Mouse (Mus musculus) left cerebral cortex, postnatal 4 days (tissue): ENCODE measurements around the gene Acaca. TPM values are rescaled to one million over a fixed set of nuclear protein-coding genes. Genes with fewer than 3 reads are reported as not detected.
"Not testable (repeated sequence)": the region's sequence is repeated elsewhere in the genome, so short reads cannot be mapped to it uniquely, and the experiment has no call there.

Experiments
- DNase-seq: peaks from one replicate; pipeline ENCODE4 v3.0.0-alpha.2; 2022
- intact Hi-C: fragments of 180-260 bp; cut with DNase I; formaldehyde crosslinking; loops from one replicate; pipeline ENCODE4 v1.15.1; 2025
- total RNA-seq, 2 experiments: library from RNA; stranded (reverse); gene quantifications; 2 replicates each; pipeline ENCODE4 v1.2.3; 2021

Gene Acaca
- total RNA-seq, 2 experiments from 2014 or later = 186 to 187 TPM

DNA sequence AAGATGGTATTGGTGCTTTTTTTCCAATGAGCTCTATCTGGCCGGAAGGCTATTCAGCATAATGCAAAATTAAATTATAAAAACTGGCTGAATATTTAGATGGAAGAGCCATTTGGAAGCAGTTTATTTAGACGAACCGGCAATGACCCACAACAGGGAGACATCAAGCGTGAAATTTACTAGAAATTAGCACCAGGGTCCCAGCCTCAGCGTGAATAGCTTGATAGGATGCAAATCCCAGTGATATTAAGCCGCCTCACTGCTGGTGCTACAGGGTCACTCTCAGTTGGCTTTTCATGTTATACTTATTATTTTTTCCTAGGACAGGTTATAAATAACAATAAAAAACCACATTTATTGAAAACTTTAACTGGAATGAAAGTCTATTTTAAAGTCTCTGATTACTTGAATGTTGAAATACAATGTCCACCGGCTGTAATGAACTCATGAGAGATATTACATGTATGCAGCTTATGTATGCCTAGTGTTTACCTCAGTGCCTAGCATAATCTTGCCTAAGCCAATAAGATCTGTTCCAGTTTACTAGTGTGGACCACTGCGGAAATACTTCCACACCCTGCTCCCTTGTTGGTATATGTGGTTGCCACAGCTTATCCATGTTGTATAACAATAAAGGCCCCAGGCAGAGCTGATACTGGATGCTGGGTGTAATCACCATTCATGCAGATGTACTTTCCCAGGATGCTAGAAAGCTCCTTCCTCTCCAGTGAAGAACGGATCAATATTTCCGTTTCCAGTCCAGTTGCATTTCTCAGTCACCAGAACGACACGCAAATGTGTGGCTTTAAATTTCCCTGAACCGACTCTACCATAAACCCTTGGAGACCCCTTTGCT lies 247.3 kb downstream of the Acaca start:
- DNase-seq = no peak
- intact Hi-C loops = no loop called here

DNA sequence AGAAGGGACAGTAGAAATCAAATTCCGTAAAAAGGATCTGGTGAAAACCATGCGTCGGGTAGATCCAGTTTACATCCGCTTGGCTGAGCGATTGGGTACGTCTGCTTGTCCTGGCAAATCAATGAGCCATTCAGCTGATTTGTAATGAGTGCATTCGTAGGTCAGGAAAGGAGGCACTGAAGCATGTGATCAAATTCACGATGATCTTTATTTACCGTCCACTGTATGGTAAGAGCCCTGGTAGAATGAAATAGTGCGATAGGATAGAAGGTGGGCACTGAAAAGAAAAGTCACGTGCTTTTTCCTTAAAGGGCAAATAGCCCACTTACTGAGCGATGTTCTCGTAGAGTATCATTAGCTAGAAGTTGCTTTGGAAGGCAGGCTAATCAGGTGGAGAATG lies 253.0 kb downstream of the Acaca start:
- intact Hi-C loops = no loop called here
- DNase-seq = no peak

DNA sequence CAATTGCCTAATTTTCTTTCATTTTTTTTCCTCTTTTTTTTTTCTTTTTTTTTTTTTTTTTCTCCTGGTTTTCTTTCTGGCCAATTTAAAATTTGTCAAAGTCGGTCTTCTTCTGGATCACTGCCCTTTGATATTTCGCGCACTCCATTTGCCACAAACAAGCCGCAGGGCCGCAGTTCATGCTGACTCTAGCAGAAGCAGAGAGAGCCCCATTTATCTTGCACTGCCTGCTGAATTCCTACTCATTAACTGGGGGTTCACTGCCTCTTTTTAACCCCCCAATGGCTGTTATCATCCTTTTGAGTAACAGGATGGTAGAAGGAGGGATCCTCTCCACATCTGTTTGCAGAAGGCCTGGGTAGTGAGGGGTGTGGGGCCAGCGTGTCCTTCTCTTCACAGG lies 254.4 kb downstream of the Acaca start:
- no peak for DNase-seq
- intact Hi-C loops = no loop called here

DNA sequence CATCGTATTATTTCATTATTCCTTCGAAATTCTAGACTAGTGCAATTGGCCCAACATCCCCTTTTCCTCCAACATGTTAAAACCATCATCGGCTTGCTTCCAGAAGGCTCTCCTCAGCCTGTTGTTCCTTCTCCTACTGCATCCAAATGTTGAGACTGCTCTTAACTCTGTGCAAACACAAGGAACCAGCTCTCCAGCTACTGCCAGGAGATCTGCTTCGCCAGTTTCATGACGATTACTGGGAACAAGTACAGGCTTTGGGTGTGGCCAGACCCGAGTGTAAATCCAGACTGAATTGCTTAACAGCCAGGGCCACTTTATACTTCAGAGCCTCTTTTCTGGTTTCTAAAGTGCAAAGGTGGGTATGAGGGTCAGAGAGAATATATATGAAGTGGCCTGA lies 259.9 kb downstream of the Acaca start:
- no peak for DNase-seq
- intact Hi-C loops = no loop called here

DNA sequence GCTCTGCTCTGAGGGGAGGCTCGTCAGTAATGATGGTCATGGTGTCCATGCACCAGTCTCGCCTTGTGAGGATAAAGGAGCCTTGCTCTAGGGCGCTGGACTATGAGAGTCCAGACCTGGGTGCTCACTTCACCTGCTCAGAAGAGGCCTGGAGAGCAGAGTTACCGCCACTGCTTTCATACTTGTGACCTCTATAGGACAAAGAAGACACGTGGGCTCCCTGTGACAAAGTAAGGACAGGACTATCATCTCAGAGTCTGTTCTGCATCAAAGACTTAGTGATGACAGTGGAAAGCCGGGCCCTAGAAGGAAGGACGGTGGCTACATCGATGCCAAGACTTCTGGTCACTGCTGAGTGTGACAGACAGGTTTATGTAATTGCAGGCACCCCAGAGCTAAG lies 261.7 kb downstream of the Acaca start:
- intact Hi-C loops = no loop called here
- no peak for DNase-seq

DNA sequence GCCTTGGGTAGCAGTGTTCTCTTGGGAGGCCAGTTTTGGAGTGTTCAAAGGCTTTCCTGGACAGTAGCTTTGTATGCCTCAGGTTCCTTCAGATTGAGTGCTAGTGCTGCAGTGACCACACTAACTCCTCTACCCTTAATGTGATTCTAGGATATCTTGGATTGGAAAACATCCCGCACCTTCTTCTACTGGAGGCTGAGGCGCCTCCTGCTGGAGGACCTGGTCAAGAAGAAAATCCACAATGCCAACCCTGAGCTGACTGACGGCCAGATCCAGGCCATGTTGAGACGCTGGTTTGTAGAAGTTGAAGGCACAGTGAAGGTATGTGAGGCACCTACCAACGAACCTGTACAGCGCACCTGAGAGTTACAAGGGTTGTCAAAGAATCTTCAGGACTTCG lies 262.6 kb downstream of the Acaca start:
- DNase-seq, intact Hi-C loops: not testable (repeated sequence)

DNA sequence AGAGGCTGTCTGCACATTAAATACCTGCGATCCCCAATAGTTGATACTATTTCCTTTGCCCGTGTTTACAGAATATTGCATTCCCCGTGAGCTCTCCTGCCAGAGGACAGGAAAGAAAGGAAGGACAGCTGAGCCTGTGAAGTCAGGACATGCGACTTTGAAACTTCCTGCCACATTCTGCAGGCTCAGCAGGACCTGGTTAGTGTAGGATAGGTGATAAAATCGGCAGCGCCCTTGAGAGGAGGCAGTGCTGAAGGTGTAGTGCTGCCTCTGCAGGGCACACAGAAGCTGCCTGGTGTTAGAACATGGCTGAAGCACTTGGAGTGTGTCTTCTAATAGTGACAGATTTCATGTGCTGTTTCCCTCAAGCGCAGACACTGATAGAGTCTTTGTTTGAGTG lies 264.1 kb downstream of the Acaca start:
- intact Hi-C loops = no loop called here
- DNase-seq = no peak

DNA sequence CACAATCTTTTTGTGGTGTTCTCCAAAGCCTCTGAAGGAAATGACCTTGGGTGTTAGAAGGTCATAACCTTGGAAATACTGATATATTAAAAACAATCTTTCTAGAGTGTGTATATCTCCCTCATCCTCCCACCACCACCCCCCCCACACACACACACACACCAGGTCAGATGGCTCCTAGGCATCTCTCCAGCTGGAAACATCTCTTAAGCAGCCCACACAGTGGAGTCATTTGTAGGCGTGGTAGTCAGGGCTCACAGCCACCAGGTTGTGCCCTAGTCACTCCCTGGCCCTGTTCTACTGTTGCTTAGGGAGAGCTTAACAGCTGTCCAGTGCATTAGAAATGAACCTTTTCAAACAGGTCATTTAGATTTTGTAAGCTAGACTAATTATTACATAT lies 265.5 kb downstream of the Acaca start:
- no peak for DNase-seq
- intact Hi-C loops = no loop called here

DNA sequence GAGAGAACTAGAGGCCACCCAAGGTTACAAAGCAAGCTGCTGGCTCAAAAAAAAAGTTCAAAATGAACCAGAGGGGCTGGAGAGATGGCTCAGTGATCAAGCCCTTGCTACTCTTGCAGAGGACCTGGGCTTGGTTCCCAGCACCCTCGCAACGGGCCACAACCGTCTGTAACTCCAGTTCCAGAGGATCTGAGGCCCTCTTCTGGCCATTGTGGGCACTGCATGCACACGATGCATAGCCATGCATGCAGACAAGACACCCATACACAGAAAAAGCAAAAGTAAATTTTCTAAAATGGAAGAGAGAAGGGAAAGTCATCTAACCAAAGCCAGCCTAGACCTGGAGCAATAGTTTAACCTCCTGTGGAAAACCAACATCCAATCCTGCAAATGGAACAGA lies 277.3 kb downstream of the Acaca start:
- DNase-seq = no peak
- intact Hi-C loops = no loop called here

DNA sequence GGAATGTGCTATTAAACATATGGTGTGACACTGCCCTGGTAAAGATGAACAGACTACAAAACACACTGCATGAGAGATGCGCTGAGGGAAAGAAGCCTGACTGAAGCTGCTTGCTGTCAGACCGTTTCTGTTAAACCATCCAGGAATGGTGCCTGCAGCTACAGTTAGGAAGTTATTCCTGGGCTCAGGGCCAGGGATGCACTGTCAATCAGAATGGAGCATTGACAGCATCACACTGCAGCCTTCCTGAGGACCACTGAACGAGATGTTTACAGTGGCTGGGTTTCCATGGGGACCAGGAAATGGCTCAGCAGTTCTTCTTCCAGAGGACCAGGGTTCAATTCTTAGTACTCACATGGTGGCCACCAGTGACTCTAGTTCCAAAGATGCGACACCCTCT lies 280.9 kb downstream of the Acaca start:
- intact Hi-C loops = no loop called here
- DNase-seq = peak; percentile 17

DNA sequence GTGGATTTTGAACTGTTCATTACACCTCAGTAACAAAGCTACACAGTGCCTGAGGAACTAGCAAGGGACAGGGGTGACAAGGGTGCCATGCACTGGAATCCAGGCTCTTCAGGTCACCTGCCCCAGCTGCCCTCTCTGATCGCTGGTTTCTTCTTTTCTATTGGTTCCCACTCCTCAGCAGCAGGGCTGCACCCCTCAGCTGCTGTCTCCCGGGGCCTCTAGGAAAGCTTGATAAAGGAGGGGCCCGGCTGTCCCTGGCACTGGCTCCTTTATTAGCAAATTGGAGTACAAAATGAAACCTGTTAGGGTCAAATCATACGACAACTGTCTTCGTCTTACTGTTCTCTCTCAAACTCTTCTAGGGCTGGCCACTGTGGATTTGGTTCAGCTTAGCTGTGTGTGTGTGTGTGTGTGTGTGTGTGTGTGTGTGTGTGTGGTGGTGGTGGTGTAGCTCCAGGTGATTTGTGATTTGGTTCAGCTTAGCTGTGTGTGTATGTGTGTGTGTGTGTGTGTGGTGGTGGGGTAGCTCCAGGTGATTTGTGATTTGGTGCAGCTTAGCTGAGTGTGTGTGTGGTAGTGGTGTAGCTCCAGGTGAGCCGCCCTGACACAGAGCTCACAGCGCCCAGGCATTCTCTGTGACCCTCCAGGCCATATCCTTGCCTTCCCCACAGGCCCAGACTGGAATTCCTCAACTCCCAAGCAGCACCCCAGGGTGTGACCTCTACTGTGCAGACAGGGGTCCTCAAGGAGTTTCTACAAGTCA lies 281.6 kb downstream of the Acaca start:
- intact Hi-C loops = no loop called here
- DNase-seq = no peak

DNA sequence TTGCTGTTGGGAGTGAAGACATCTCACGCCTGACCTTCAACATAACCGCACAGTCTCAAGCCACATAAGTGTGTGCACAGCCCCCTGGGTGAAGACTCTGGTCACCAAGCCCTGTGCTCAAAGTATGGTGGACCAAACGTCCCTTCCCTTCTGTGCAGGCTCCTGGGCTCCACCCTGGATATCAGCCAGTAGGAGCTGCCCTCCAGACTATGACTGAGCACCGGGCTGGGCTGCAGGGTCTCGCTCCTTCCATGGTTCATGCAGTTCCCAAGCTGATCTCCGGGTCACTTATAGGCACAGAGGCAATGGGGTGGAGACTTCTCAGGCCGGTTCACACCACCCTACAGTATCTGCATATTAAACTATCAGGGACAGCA lies 282.2 kb downstream of the Acaca start:
- intact Hi-C loops = no loop called here
- no peak for DNase-seq

DNA sequence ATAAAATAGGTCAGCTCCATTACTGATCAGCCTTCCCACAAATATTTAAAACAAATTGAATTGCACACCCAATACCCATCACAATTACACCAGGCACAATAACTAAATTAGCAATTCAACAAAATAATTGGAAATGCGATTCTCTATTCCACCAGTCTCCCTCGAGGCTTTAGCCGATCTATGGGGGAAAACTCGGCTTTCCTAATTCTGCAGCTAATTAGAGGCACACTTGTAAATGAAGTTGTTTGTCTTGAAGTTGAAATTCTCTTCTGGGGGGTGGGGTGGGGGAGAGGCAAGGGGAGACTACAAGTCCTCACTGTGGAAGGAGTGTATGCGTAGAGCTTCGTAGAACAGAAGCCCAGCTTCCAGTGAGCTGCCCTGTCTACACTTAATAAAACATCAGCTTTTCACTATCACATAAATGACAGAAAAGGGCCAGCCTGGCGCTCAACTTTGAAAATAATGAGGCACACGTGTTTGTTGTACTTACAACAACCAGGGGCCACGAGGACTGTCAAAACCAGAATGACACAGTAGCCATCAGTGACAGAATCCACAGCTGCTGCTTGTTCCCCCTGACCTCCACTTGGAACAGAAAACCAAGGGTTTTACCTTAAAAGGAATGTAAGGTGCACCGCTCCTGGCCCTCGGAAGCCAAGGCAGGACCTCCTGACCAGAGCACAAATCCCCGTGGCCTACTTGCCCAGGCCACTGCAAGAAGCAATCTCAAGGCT lies 282.9 kb downstream of the Acaca start:
- DNase-seq = no peak
- intact Hi-C loops = no loop called here

DNA sequence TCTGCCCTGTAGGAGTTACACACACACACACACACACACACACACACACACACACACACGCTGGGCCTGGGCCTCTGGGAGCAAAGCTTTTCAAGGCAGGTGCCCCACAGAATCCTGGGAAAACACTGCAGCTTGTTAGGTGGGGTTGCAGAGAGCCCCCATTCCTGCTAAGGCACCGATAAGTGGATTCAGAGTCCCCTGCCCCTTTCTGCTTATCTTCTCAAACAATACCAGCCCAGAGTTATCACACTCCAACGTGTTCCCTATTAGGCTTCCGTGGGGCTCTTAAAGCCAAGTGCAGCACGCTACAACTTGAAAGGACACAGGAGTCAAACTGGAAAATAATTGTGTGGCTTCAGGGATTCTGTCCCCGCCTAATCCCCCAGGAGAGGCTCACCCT lies 283.6 kb downstream of the Acaca start:
- no peak for DNase-seq
- intact Hi-C loops = no loop called here

DNA sequence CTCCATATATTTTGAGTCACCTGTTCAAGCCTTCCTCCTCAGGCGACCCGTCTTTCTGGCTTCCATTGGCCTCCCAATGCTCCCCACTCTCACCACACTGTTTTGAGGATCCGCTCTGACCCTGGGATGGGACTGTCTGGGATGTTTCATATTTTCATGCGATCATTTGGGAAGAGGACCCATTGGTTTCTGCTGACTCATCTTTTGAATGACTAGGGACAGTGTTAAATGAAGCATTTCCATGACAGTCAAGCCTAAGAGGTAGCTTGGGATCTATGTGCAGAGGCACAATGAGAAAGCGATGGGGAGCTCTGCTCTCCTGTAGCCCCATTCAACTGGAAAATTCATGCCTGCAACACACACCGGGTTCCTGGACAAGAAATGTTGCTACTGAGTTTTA lies 291.3 kb downstream of the Acaca start:
- intact Hi-C loops = no loop called here
- DNase-seq = no peak

DNA sequence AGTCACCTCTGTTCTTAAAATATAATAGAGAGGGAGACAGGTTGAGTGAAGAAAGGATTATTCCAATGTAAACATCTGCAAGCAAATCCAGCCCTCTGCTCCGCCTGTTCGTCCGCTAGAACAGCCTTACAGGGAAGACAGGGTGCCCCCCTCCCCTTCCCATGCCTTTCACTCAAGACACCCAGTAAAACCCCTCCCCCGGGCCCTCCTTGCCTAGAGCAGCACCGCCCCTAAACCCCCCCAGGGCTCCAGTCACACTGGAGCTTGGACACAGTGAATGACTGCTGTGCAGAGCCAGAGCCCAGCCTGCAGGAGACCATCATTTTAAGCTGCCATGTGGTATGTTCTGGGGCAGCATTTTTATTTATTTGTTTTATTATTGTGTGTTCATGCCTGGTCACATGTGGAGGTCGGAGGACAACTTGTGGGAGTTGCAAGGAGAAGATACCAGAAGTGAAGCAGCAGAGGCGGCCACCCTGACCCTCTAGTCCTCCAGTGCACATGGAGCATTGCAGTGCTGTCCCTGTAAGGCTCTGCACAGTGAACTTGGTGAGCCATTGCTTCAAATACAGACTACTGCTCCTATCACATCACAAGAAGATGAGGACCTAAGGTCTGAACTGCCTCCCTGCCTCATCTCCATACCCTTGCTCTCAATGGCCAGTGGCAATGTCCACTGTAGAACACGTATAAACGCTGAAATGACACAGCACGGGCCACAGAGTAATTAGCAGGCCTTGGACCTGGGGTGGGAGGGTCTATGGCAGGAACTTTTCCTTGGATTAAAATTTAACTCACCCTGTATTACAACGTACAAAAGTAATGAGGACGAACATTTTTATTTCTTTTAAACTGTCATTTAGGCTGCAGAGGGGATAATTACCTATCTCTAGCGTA lies 296.5 kb downstream of the Acaca start:
- DNase-seq = no peak
- intact Hi-C loops = loop anchor here (5.0 kb wide), 1 partner anchor 371 kb away; no protein-coding TSS in a partner anchor

DNA sequence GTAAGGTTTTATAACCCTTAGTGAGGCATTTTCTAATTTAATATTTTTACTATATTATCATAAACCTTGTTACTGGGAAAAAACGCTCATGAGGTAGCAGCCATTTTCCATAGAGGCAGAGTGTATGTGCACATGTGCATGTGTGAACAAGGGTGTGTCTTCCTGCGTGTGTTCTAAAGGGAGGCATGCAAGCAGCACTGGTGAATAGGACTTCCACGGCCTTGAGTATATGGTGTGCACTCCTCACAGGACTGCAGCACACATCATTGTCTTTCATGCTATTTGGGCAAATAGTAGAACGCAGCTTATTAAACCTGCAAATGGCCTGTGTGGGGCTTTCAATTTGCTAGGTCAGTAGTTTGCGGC lies 297.1 kb downstream of the Acaca start:
- DNase-seq = no peak
- intact Hi-C loops = loop anchor here (5.0 kb wide), 1 partner anchor 371 kb away; no protein-coding TSS in a partner anchor

DNA sequence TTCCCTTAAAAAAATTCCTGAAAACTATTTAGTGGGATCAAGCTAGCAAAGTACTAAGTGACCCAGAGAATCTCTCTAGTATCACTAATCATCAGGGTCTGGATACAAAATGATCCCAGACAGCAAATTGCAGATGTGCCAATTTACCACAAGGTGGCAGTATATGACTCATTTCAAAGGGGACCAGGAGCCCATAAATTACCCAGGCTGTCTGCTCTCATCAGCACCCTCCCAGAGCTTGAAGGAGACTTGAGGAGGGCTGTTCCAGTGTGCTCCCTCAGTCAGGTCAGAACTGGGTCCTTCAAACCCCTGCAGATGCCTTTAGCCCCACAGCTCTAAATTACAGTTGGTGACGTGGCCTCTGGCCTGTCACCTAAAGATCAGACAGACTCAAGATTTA lies 300.1 kb downstream of the Acaca start:
- DNase-seq = peak; percentile 32
- intact Hi-C loops = loop anchor here (5.0 kb wide), 1 partner anchor 368 kb away; no protein-coding TSS in a partner anchor

DNA sequence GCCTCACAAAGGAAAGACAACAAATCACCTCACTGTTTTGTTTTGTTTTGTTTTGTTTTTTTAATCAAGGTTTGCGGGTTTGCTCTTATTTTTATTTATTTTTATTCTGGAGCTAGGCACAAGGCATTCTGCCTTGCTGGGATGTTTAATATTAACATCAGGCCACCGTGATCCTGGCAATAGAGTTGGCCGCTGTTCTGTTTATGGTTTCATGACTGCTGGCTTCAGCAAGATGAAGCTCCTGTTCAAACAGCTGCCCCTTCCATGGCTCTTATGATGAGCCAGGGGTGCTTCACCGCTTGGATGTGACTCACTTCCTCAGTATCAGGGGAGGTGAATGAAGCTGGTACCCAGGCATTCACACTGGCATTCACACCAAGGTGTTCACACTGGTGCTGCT lies 300.9 kb downstream of the Acaca start:
- no peak for DNase-seq
- intact Hi-C loops = no loop called here

DNA sequence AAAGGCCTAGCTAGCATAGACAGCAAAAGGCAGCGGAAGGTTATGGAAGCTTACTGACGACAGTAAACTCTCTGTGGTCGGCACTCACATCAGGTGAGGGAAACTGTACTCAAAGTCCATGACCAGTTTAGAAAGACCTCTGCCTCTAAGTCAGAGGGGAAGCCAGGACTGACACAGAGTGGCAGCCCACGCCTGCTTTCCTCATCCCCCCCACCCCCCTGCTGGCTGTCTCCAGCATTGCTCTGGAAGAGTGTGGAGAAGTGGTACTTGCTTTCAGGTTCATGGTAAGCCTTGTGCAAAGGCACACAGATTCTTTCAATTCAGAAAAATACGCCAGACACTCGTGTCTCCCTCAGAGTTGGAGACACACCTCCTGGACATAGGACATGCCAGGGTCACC lies 305.4 kb downstream of the Acaca start:
- DNase-seq = no peak
- intact Hi-C loops = no loop called here
